Mouse (Mus musculus) ES-E14 (cell line): ENCODE results near the gene Klrk1.

Experiments used
- CHD2 ChIP-seq: IDR thresholded peaks from 2 replicates; pipeline ENCODE4 v1.6.1; 2014; ENCODE audit warnings: mild to moderate bottlenecking, low read depth, low read length, inconsistent platforms
- MAFK ChIP-seq: IDR thresholded peaks from 2 replicates; pipeline ENCODE4 v1.6.1; 2014; ENCODE audit warnings: mild to moderate bottlenecking, low read depth, low read length, inconsistent platforms; ENCODE audit not compliant: insufficient read depth
- ZC3H11A ChIP-seq: IDR thresholded peaks from 2 replicates; pipeline ENCODE4 v1.6.1; 2012; ENCODE audit warnings: low read depth, mild to moderate bottlenecking, inconsistent platforms, low read length, borderline replicate concordance

- TF ChIP-seq CHD2 (no peak), ZC3H11A (no peak), MAFK (no peak)
Measured at GRCm38 (mm10) chr6:129581274-129581673, 42.4 kb downstream of the Klrk1 start.
